ENCODE assay signal across 14 mouse cellular contexts in the genomic region with DNA sequence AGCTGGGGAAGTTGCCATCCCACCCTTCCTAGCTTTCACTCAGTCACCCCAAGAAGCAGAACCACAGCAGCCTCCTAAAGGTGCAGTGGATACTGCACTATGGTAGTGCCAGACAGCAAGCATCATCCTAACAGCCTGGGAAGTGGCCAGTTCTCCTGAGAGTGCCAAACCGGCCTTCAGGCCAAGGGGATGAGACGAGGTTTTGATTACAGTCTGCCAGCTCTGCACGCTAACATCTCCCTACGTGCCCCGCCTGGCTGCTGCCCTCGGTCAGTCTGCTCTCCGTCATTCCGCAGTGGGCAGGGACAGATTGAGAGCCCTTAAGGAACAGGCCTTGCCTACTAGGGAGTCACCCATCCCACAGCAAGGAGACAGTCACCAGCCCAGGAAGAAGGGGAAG.
DNase-seq lines count a peak whose midpoint lies in the region; ATAC-seq lines count a peak whose summit lies in the region.
"Had no signal": no experiment of that assay in that cellular context is flagged by ENCODE, and none has a peak within 500 bp of the region (broad histone marks: within the 10 kb centered on the region; RNA-seq: fewer than 3 reads in every experiment).

No protein-coding gene starts in this region.

- no peak for ATAC-seq in cerebellum, adult (ENCODE audit: insufficient number of reproducible peaks, low FRiP score, low TSS enrichment)
- no peak for ATAC-seq in heart, embryonic 15.5 days (replicated peaks; ENCODE audit: insufficient number of reproducible peaks, insufficient read depth, low FRiP score, low read depth)
- ATAC-seq: liver, embryonic 12.5 days had no signal

- H3K27me3 ChIP-seq in heart, embryonic 15.5 days = no peaks in the 10 kb centered on the region
- H3K27me3 ChIP-seq: liver, embryonic 12.5 days; stomach, embryonic 15.5 days had no signal

- H3K4me2 ChIP-seq in heart, embryonic 15.5 days = no peak overlapping the region
- H3K4me2 ChIP-seq: liver, embryonic 12.5 days; stomach, embryonic 15.5 days had no signal

- H3K9me3 ChIP-seq in heart, embryonic 15.5 days (replicated peaks) = no peaks in the 10 kb centered on the region
- H3K9me3 ChIP-seq: liver, embryonic 12.5 days; stomach, embryonic 15.5 days had no signal

- peak; percentile 3 for DNase-seq in cerebellum, adult 9-11 months
- no peak for DNase-seq in heart, postnatal 10 days
- peak; percentile 18 to 41 for DNase-seq in lung, postnatal 4 days
- no peak for DNase-seq in lung, postnatal 25 days (ENCODE audit: low spot score)
- DNase-seq in gastrocnemius, postnatal 25 days = peak; percentile 25
- DNase-seq in layer of hippocampus, postnatal 10 days (ENCODE audit: low spot score in 2 of 2) = no peak
- DNase-seq: cerebellum, adult 9-10 months; kidney, postnatal 36 days; right cerebral cortex, postnatal 4 days; thymus, postnatal 25 days had no signal

- WGBS in heart, embryonic 15.5 days = 46% methylated on average over 8 of the region's 8 CpGs

- H3K4me3 ChIP-seq in heart, embryonic 15.5 days = no peak overlapping the region
- H3K4me3 ChIP-seq: liver, embryonic 12.5 days; stomach, embryonic 15.5 days had no signal

- H3K27ac ChIP-seq in heart, embryonic 15.5 days = 0 out of 2 replicates have a peak overlapping the region, but pooled peaks have one; percentile 11
- H3K27ac ChIP-seq: liver, embryonic 12.5 days; stomach, embryonic 15.5 days had no signal

- H3K9ac ChIP-seq in heart, embryonic 15.5 days = no peak overlapping the region
- H3K9ac ChIP-seq: liver, embryonic 12.5 days; stomach, embryonic 15.5 days had no signal

- intact Hi-C loops in heart, postnatal 10 days (cut with DNase I) = no loop called here

- no peaks in the 10 kb centered on the region for H3K36me3 ChIP-seq in heart, embryonic 15.5 days
- H3K36me3 ChIP-seq: stomach, embryonic 15.5 days had no signal

- peaks cover 14% of the 10 kb centered on the region for H3K4me1 ChIP-seq in heart, embryonic 15.5 days (replicated peaks)

Comparison
In these comparisons a context has a peak if more than half of its experiments do, and no peak if none do; other contexts are left out.
1. DNase-seq: peak in cerebellum, adult 9-11 months (single experiment), lung, postnatal 4 days (2 of 2) and gastrocnemius, postnatal 25 days (single experiment); none in heart, postnatal 10 days (0 of 2), lung, postnatal 25 days (single experiment) and layer of hippocampus, postnatal 10 days (0 of 2).